Mouse (Mus musculus) liver, embryonic 14.5 days (tissue): ENCODE measurements around the gene Rabgap1l. TPM values are rescaled to one million over a fixed set of nuclear protein-coding genes. Genes with fewer than 3 reads are reported as not detected.
"Not testable (repeated sequence)": the region's sequence is repeated elsewhere in the genome, so short reads cannot be mapped to it uniquely, and the experiment has no call there.

Source experiments
- ATAC-seq: fragments of 200-750 bp; cut with Nextera tagmentation; 2 replicates; pipeline ENCODE4 v1.8.0; 2017; ENCODE audit warnings: moderate number of reproducible peaks, mild to moderate bottlenecking, moderate library complexity; ENCODE audit not compliant: insufficient read depth
- DNase-seq, 3 experiments: peaks; one replicate each; pipeline ENCODE4 v3.0.0-alpha.2; 2012 to 2013; ENCODE audit warnings: low read depth in 3 of 3, low spot score in 3 of 3
- H3K27ac ChIP-seq: fragments of 300-500 bp; sonication (generic); 2 replicates; pipeline ENCODE4 v1.5.1; 2014; ENCODE audit warnings: moderate library complexity, mild to moderate bottlenecking, control low read depth, inconsistent platforms
- H3K27me3 ChIP-seq: fragments of 300-500 bp; sonication (generic); 2 replicates; pipeline ENCODE4 v1.6.1; 2014; ENCODE audit warnings: mild to moderate bottlenecking, low read length, moderate library complexity; ENCODE audit not compliant: control insufficient read depth, insufficient read depth
- H3K36me3 ChIP-seq: fragments of 300-500 bp; sonication (generic); replicated peaks from 2 replicates; pipeline ENCODE4 v1.6.1; 2014; ENCODE audit warnings: low read depth; ENCODE audit not compliant: control insufficient read depth, insufficient read depth
- H3K4me1 ChIP-seq, 2 experiments: fragments of 200-500 bp in 1 of 2; fragments of 300-500 bp in 1 of 2; sonication (generic) in 1 of 2; replicated peaks; 2 replicates each; pipeline ENCODE4 v1.6.1; 2012 to 2014; ENCODE audit warnings: antibody characterized with exemption in 1 of 2, inconsistent platforms in 1 of 2, low read length in 1 of 2; ENCODE audit not compliant: control insufficient read depth in 2 of 2, insufficient read depth in 2 of 2
- H3K4me2 ChIP-seq: fragments of 300-500 bp; sonication (generic); 2 replicates; pipeline ENCODE4 v1.6.1; 2014; ENCODE audit warnings: low read depth, mild to moderate bottlenecking, control low read depth, moderate library complexity
- H3K4me3 ChIP-seq, 2 experiments: fragments of 200-500 bp in 1 of 2; fragments of 300-500 bp in 1 of 2; sonication (generic) in 1 of 2; 2 replicates each; pipeline ENCODE4 v1.5.1; 2012 to 2014; ENCODE audit warnings: low read depth in 2 of 2, low read length in 2 of 2, mild to moderate bottlenecking in 2 of 2, control low read depth in 1 of 2, inconsistent platforms in 1 of 2, moderate library complexity in 1 of 2; ENCODE audit not compliant: insufficient read depth in 1 of 2
- H3K9ac ChIP-seq: fragments of 300-500 bp; sonication (generic); replicated peaks from 2 replicates; pipeline ENCODE4 v1.6.1; 2014; ENCODE audit warnings: mild to moderate bottlenecking, control low read depth, moderate library complexity
- H3K9me3 ChIP-seq: fragments of 300-500 bp; sonication (generic); 2 replicates; pipeline ENCODE4 v1.6.1; 2016; ENCODE audit warnings: low read length, mixed read lengths; ENCODE audit not compliant: control insufficient read depth
- CTCF ChIP-seq: IDR thresholded peaks from 2 replicates; pipeline ENCODE4 v1.5.1; 2016; ENCODE audit warnings: antibody characterized with exemption, low read depth, control low read depth
- EP300 ChIP-seq: IDR thresholded peaks from 2 replicates; pipeline ENCODE4 v1.6.1; 2016; ENCODE audit warnings: antibody characterized with exemption, low read depth
- WGBS: fragments of 180-500 bp; shearing (Covaris S2); extraction: QIAGEN DNeasy Blood & Tissue Kit; methylation state at CpG from one replicate; pipeline ENCODE4 v1.1.7; 2014; ENCODE audit not compliant: insufficient replicate concordance; 5-methylcytosine and 5-hydroxymethylcytosine counted together
- polyA plus RNA-seq, 2 experiments: library from polyadenylated mRNA; depleted of rRNA in 1 of 2; stranded (reverse) in 1 of 2; unstranded in 1 of 2; fragments of >200 nt; fragmentation: Nextera tagmentation in 1 of 2; extraction: Ambion mirVana in 1 of 2; gene quantifications; 2 replicates each; pipeline versions ENCODE4 v1.2.1 to v1.2.3; 2012 to 2014

Rabgap1l gene
- polyA plus RNA-seq, 2 experiments: 18.7 to 27.5 TPM

DNA sequence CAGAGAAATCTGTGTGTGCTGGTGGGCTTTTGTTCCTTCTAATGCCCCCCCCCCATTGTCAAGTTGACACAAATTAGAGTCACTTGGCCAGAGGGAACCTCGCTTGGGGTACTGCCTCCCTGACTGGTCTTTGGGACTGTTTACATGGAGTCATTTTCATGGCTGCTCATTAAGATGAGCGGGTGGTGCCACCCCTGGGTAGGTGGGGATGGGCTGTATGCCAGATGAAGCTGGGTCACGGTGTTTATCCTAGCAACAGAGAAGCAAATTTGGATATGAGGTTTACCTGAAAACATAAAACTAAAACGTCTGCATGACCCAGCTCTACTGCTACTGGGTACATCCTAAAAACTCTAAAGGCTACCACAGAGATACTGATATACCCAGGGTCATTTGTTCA, 354.2 kb downstream of the Rabgap1l start:
- Histone ChIP-seq H3K27ac (no peak overlapping the region), H3K9ac (no peak overlapping the region), H3K27me3 (no peaks in the 10 kb centered on the region), H3K9me3 (no peaks in the 10 kb centered on the region), H3K4me3 (no peak overlapping the region), H3K4me2 (no peak overlapping the region), H3K4me1 (no peaks in the 10 kb centered on the region), H3K36me3 (no peaks in the 10 kb centered on the region)
- ATAC-seq (no peak), DNase-seq (no peak)
- WGBS: 58% methylated on average over 4 of the region's 4 CpGs
- TF ChIP-seq EP300 (no peak), CTCF (no peak)

DNA sequence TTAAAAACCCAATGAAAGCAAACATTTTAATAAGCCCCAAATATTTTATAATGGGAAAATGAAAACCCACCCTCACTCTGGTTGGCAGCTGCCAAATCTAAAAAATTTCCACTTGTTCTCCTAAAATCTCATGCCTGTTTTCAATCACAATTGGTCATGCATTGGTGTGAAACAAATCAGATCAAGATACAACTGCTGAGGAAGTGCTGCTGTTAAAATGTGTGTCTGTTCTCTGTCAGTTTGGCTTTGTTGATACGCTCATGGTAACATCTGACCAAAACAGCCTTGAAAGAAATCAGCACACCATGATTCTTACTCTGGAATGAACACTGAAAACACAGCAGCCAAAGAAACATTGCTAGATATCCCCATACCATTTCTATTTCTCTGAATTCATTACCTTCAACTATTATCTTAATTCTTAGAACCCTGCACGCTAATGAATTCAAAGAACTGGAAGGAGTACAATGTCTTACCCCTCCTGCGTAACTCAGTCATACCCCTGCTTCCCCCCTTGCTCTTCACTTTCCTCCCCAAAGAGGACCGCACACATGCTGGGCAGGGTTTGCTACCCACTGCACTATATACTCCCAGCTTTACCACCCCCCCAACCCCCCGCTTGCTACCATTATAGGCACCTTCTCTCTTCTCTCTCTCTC, 375.7 kb downstream of the Rabgap1l start:
- Histone ChIP-seq H3K4me3 (no peak overlapping the region), H3K9me3 (no peaks in the 10 kb centered on the region), H3K4me2 (no peak overlapping the region), H3K36me3 (no peaks in the 10 kb centered on the region), H3K27ac (no peak overlapping the region), H3K27me3 (no peaks in the 10 kb centered on the region), H3K9ac (no peak overlapping the region), H3K4me1 (peaks cover under 1 to 2% of the 10 kb centered on the region in 2 experiments; a peak in 3 of 4 replicates)
- TF ChIP-seq EP300 (no peak), CTCF (no peak)
- DNase-seq (peak in 1 of 3 experiments; percentile 29), ATAC-seq (no peak; the same call in 1 of the 2 replicates)
- WGBS: 66% methylated on average over 5 of the region's 5 CpGs

DNA sequence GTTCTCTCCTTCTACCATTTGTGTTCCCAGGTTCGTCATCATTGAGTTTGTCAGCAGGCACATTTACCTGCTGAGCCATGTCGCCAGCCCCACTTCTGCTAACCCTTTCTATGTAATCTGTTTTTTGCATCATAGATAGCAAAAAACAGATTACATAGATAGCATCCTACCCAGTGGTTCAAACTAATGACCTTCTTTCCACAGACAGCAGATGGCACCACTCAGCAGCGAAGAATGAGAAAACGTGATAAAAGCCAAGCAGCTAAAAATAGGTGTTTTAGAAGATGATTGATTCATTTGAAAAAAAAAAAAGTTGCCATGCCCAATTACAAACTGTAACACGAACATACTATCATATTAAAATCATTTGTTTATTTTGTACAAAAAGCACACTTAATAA, 382.2 kb downstream of the Rabgap1l start:
- Histone ChIP-seq H3K9me3 (no peaks in the 10 kb centered on the region), H3K36me3 (no peaks in the 10 kb centered on the region), H3K4me3 (no peak overlapping the region), H3K9ac (no peak overlapping the region), H3K27me3 (no peaks in the 10 kb centered on the region), H3K4me1 (peaks cover 28 to 31% of the 10 kb centered on the region in 2 experiments), H3K27ac (peak overlapping the region; percentile 96), H3K4me2 (peak overlapping the region; percentile 48)
- 31% methylated on average over 5 of the region's 5 CpGs for WGBS
- TF ChIP-seq CTCF: peak; percentile 56
- TF ChIP-seq EP300: no peak
- peak; percentile 33 to 51 (median 47) for DNase-seq
- ATAC-seq: no peak

DNA sequence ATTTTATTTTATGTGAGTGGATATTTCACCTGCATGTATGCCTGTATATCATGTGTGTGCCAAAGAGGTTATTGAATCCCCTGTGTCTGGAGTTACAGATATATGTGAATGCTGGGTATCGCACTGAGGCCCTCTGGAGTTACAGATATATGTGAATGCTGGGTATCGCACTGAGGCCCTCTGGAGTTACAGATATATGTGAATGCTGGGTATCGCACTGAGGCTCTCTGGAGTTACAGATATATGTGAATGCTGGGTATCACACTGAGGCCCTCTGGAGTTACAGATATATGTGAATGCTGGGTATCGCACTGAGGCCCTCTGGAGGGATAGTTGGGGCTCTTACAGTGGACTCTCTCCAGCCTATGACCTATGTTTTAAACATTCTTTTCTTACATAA, 383.3 kb downstream of the Rabgap1l start:
- Histone ChIP-seq H3K4me2 (peak overlapping the region; percentile 48), H3K4me1 (peaks cover 28 to 31% of the 10 kb centered on the region in 2 experiments), H3K9ac (peak overlapping the region; percentile 37; the same call in 1 of the 2 replicates), H3K27ac (peak overlapping the region; percentile 96)
- not testable (repeated sequence) for H3K36me3 ChIP-seq, H3K4me3 ChIP-seq, H3K9me3 ChIP-seq, H3K27me3 ChIP-seq
- WGBS: 43% methylated on average over 4 of the region's 4 CpGs
- TF ChIP-seq EP300: peak; percentile 96
- ATAC-seq (peak; percentile 93), DNase-seq (peak; percentile 69 to 72 (median 70))

DNA sequence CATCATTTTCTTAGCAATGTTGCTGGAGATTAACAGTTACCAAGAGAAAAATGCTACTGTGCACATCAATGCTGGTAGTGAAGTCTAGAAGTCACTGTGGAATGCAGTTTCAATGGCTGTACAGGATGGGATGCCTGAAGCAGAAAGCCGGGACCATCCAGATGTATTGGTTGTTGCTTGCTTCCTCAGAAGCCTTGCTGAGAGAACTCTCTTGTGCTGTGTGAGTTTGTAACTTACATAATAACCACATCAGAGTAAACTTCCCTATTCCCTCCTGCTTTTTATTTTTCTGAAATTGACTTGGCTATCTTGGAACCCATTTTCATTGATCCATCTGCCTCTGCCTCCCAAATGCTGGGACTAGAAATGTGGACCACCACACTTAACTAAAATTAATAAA, 383.9 kb downstream of the Rabgap1l start:
- Histone ChIP-seq H3K27ac (peak overlapping the region; percentile 86), H3K9me3 (no peaks in the 10 kb centered on the region), H3K27me3 (no peaks in the 10 kb centered on the region), H3K36me3 (no peaks in the 10 kb centered on the region), H3K9ac (peak overlapping the region; percentile 35; the same call in 1 of the 2 replicates), H3K4me3 (no peak overlapping the region), H3K4me1 (peaks cover 28 to 31% of the 10 kb centered on the region in 2 experiments), H3K4me2 (peak overlapping the region; percentile 45)
- WGBS: 61% methylated on average over 1 of the region's 1 CpGs
- ATAC-seq (no peak), DNase-seq (no peak)
- no peak for TF ChIP-seq EP300
- no peak for TF ChIP-seq CTCF
